Mouse (Mus musculus) cerebellum, adult 2 months (tissue): ENCODE measurements around the gene Sh3gl3. TPM values are rescaled to one million over a fixed set of nuclear protein-coding genes. Genes with fewer than 3 reads are reported as not detected.

Source experiments
- DNase-seq, 2 experiments: peaks; one replicate each; pipeline ENCODE4 v3.0.0; 2021
- H3K27ac ChIP-seq: fragments of 200-500 bp; 2 replicates; pipeline ENCODE4 v1.5.1; 2012; ENCODE audit warnings: low read length, control low read depth, inconsistent platforms; ENCODE audit not compliant: insufficient read depth
- H3K27me3 ChIP-seq: fragments of 200-500 bp; 2 replicates; pipeline ENCODE4 v1.6.1; 2012; ENCODE audit warnings: inconsistent platforms, mild to moderate bottlenecking, low read length, moderate library complexity; ENCODE audit not compliant: control insufficient read depth, insufficient read depth
- H3K4me1 ChIP-seq: fragments of 200-500 bp; 2 replicates; pipeline ENCODE4 v1.6.1; 2011; ENCODE audit warnings: low read length; ENCODE audit not compliant: control insufficient read depth, insufficient read depth
- H3K4me3 ChIP-seq: fragments of 200-500 bp; replicated peaks from 2 replicates; pipeline ENCODE3; 2011; ENCODE audit warnings: mild to moderate bottlenecking, low read depth, low read length, control low read depth; ENCODE audit not compliant: insufficient read depth
- CTCF ChIP-seq: fragments of 200-500 bp; IDR thresholded peaks from 2 replicates; pipeline ENCODE4 v1.5.1; 2011; ENCODE audit warnings: low read depth, mild to moderate bottlenecking, control low read depth, low read length, moderate library complexity, borderline replicate concordance; ENCODE audit not compliant: insufficient read depth
- POLR2A ChIP-seq: fragments of 200-500 bp; IDR thresholded peaks from 2 replicates; pipeline ENCODE4 v1.6.1; 2011; ENCODE audit warnings: low read length, control low read depth, borderline replicate concordance; ENCODE audit not compliant: insufficient read depth
- WGBS: fragments of 180-500 bp; shearing (Covaris S2); methylation state at CpG from one replicate; pipeline ENCODE4 v1.1.7; 2018; 5-methylcytosine and 5-hydroxymethylcytosine counted together
- polyA plus RNA-seq: library from polyadenylated mRNA; depleted of rRNA; stranded (reverse); fragments of >200 nt; gene quantifications from 2 replicates; pipeline ENCODE4 v1.2.3, GENCODE M21; 2012

Gene Sh3gl3
- polyA plus RNA-seq, 1 experiment, result 28.4 TPM

DNA sequence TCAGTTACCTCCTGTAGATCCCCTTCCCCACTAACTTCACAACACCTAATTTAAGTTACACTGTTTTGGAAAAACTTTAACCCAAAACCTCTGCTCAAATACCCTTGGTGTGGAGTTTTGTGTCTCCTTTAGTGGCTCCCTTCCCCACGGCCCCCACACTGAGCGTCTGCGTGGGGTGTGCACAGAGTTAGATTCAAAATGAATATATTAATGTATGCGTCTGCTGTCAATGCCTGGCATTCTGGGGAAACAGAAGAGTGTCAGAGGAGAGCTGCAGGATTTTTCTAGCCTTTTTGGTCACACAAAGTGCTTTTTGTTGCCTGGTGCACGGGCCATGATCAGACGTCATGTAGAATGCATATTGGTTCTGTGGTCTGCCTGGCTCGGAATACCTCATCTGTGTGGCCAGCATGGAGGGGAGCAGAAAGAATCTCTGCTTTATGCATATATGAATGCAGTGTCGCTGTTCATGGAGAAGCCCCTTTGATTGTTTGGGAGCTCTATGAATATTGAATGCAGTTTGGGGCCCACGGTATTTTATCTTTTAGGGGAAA is 47.8 kb downstream of the Sh3gl3 start:
- TF ChIP-seq CTCF (no peak), POLR2A (no peak)
- 74% methylated on average over 9 of the region's 9 CpGs for WGBS
- Histone ChIP-seq H3K4me1 (no peaks in the 10 kb centered on the region), H3K4me3 (no peak overlapping the region), H3K27me3 (no peaks in the 10 kb centered on the region; the same call in 1 of the 2 replicates), H3K27ac (no peak overlapping the region; the same call in 1 of the 2 replicates)
- no peak for DNase-seq

DNA sequence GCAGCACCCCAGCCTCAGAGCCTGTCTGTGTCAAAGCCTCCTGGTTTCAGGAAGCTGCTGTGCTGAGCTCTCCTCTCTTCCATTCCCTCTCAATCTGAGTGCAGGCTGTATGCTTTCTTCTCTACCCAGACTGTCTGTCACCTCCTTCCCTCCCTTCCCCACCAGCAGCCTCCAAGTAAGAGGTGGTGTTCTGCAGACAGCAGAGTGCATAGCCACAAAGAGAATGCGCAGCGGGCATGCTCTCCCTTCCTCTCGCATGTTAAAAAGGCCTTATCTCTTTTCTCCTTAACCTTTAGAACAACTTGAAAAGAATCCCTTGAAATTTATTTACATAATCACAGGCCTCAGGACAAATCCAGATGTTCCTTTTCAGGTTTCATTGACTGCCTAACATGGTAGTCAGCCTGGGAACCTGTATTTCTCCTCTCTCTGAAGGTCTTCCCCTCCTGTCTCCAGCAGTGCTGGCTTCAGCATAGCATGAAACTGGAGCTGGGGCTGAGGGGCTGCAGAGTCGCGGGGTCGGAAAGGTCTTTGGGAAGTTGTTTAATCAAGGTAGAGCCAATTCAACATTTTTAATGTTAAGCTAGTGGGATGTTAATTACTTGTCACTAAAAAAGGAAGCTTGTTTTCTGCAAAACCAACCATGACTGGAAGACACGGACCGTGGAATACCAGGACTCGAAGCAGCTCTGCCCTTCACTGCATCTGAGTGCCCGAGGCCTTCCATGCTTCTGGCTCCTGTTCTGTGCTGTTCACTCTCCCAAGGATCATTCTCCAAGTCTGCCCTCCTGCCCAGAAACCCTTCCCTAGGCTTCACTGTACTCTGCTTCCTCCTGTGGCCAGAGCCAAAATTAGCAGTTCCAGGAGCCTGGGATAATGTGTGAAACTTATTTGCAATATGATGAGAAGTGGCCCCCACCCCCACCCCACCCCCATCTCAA is 50.5 kb downstream of the Sh3gl3 start:
- TF ChIP-seq CTCF (no peak), POLR2A (no peak)
- no peaks in the 10 kb centered on the region for H3K4me1 ChIP-seq
- H3K27ac ChIP-seq, result no peak overlapping the region
- H3K27me3 ChIP-seq, result no peaks in the 10 kb centered on the region; the same call in 1 of the 2 replicates
- H3K4me3 ChIP-seq, result no peak overlapping the region
- DNase-seq, result no peak
- 60% methylated on average over 10 of the region's 10 CpGs for WGBS

DNA sequence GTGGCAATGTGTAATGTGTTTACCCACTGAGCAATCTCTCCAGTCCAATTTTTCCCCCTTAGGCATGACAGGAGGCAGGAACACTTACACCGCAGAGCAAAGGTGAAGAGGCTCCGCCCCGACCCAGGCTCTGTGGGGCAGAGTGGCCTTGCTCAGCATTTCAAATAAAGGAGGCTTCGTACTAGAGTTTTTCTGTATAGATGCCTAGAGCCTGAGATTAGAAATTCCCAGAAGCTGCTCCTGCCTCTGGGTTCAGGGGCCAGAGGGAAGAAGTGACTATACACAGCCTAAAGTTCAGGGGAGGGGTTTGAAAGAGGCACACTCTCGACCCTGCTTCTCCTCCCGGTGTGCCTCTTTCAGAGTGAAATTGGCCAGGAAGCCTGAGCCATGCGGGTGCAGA is 59.6 kb downstream of the Sh3gl3 start:
- WGBS, result 83% methylated on average over 7 of the region's 7 CpGs
- H3K27ac ChIP-seq, result no peak overlapping the region
- no peaks in the 10 kb centered on the region; the same call in 1 of the 2 replicates for H3K27me3 ChIP-seq
- no peaks in the 10 kb centered on the region for H3K4me1 ChIP-seq
- TF ChIP-seq CTCF (no peak), POLR2A (no peak)
- no peak for DNase-seq
- H3K4me3 ChIP-seq, result no peak overlapping the region

DNA sequence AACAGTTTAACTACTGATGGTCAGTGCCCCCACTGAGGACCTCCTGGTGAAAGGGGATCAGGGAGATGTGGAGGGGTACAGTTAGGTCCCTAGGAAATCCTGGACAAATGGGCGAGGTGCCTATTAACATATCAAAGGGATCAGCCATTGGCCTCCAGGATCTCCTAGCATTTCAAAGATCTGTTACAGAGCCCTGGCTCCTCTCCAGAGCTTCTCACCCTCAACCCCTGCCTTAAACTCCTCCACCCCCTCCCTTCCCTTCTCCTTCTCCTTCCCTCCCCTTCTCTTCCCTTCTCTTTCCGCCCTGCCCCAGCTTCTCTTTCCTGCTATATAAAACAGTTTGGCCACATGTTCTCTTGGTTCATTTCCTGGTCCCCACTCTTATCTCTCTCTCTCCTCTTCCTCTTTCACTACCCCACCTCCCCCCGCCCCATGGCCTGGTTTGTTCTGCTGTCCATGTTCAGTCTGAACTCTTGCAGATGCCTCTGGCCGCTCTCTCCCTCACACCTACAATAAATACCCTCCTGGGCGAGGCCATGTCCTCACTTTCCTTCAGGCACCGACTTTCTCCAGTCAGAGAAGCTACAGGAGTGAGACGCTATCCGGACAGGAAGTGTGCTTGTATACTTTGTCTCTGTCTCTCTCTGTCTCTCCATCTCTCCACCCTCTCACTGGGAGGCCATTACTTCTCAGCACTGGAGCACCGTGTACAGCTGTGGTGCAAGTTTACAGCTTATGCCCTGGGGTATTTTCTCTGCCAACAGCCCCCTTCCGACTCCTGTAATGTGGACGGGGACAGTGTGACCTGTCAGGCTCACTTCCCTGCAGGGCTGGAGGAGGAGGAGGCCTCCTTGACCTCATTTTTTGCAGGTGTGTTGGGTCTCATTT is 60.6 kb downstream of the Sh3gl3 start:
- Histone ChIP-seq H3K27me3 (no peaks in the 10 kb centered on the region; the same call in 1 of the 2 replicates), H3K4me3 (no peak overlapping the region), H3K27ac (no peak overlapping the region), H3K4me1 (no peaks in the 10 kb centered on the region)
- 63% methylated on average over 11 of the region's 11 CpGs for WGBS
- TF ChIP-seq CTCF (no peak), POLR2A (no peak)
- no peak for DNase-seq

DNA sequence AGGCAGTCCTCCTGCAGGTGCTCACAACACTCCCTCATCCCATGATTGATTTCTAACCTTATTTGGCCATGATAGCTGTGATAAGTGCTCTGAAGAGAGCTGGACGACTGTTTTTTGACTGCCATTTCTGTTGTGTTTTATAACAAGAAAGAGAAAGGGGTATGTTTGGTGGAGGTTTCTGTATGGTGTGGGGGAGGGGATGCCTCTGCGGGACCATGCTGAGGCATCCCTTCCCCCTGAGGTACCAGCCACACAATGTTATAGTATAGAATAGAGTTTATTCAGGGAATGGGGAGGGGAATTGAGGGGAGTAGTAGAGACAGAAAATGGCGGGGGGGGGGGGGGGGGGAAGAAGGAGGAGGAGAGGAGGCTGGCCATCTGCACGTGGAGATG is 61.3 kb downstream of the Sh3gl3 start:
- 24% methylated on average over 4 of the region's 4 CpGs for WGBS
- no peak for DNase-seq
- no peak for TF ChIP-seq POLR2A
- no peak for TF ChIP-seq CTCF
- no peaks in the 10 kb centered on the region; the same call in 1 of the 2 replicates for H3K27me3 ChIP-seq
- H3K27ac ChIP-seq, result no peak overlapping the region
- H3K4me3 ChIP-seq, result no peak overlapping the region
- no peaks in the 10 kb centered on the region for H3K4me1 ChIP-seq

DNA sequence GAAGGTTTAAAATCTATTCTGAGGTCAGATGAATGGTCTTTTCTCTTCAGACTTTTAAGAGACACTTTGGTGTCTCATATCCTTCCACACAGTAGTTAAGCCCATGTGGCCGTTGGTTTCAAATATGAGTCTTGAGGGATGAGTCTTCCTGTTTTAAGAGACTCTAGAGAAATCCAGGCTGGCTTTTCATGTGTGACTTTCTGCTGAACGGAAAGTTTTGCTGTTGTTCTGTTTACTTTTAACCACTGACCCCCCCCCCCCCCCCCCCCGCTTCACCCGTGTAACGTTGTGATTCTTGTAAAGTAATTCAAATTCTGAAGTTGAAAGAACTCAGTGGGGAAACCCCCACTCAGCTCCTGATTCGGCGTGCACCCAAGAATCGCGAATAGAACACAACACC is 61.8 kb downstream of the Sh3gl3 start:
- TF ChIP-seq CTCF, result no peak
- no peak for TF ChIP-seq POLR2A
- Histone ChIP-seq H3K27me3 (no peaks in the 10 kb centered on the region; the same call in 1 of the 2 replicates), H3K4me1 (no peaks in the 10 kb centered on the region)

DNA sequence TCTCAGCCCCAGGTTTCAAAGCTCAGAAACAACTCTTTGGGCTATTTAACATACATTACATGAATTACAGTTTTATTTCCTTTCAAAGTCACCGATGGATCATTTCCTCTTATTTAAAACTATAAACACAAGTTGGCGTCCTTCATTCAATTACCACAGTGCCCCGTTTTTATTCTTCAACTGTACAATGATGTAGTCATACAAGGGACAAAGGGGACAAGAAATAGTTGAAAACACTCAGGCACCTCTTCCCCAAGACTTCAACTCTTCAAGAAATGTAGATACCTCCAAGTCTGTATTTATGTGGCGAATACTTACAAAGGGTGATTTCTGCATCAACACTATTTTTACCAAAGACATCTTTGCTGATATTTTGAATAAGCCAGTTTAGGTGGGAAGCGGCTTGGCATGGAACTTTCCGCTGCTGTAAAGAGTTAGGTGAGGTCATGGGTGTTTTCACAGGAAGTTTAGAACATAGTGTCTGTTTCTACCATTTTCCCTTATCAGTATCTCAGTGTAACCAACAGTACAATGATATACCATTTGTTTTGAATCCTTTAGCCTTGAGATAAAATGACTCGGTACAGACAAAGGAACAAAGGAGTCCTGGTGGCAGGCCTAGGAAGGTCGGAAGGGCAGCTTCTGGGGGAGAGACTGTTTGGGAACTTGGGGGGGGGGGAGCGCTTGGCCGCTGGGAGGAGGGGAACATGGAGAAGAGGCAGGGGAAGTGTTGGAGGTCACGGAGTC is 62.7 kb downstream of the Sh3gl3 start:
- TF ChIP-seq POLR2A (no peak), CTCF (no peak)
- H3K27ac ChIP-seq, result no peak overlapping the region
- H3K4me1 ChIP-seq, result no peaks in the 10 kb centered on the region
- no peak overlapping the region for H3K4me3 ChIP-seq
- no peak for DNase-seq
- no peaks in the 10 kb centered on the region; the same call in 1 of the 2 replicates for H3K27me3 ChIP-seq
- 75% methylated on average over 11 of the region's 11 CpGs for whole genome bisulfite sequencing

More for the DNA sequence above, 61.8 kb downstream of the Sh3gl3 start:
- DNase-seq, result no peak
- whole genome bisulfite sequencing, result 78% methylated on average over 9 of the region's 9 CpGs
- Histone ChIP-seq H3K27ac (no peak overlapping the region), H3K4me3 (no peak overlapping the region)
